Mouse (Mus musculus) hindbrain, embryonic 13.5 days (tissue): ENCODE measurements around the gene Klhl26. TPM values are rescaled to one million over a fixed set of nuclear protein-coding genes. Genes with fewer than 3 reads are reported as not detected.

Source experiments
- ATAC-seq: fragments of 200-750 bp; cut with Nextera tagmentation; 2 replicates; pipeline ENCODE4 v1.8.0; 2017; ENCODE audit warnings: moderate TSS enrichment; ENCODE audit not compliant: low FRiP score
- H3K27ac ChIP-seq: fragments of 300-500 bp; sonication (generic); 2 replicates; pipeline ENCODE4 v1.5.1; 2015; ENCODE audit warnings: inconsistent platforms, mild to moderate bottlenecking, moderate library complexity
- H3K27me3 ChIP-seq: fragments of 300-500 bp; sonication (generic); 2 replicates; pipeline ENCODE4 v1.6.1; 2015; ENCODE audit warnings: mild to moderate bottlenecking, inconsistent platforms
- H3K36me3 ChIP-seq: fragments of 300-500 bp; sonication (generic); 2 replicates; pipeline ENCODE4 v1.6.1; 2015; ENCODE audit warnings: mild to moderate bottlenecking, inconsistent platforms
- H3K4me1 ChIP-seq: fragments of 300-500 bp; sonication (generic); replicated peaks from 2 replicates; pipeline ENCODE4 v1.6.1; 2015; ENCODE audit warnings: inconsistent platforms
- H3K4me2 ChIP-seq: fragments of 300-500 bp; sonication (generic); 2 replicates; pipeline ENCODE4 v1.6.1; 2015; ENCODE audit warnings: inconsistent platforms, mild to moderate bottlenecking, moderate library complexity
- H3K4me3 ChIP-seq: fragments of 300-500 bp; sonication (generic); 2 replicates; pipeline ENCODE4 v1.5.1; 2015; ENCODE audit warnings: mild to moderate bottlenecking, inconsistent platforms
- H3K9ac ChIP-seq: fragments of 300-500 bp; sonication (generic); 2 replicates; pipeline ENCODE4 v1.6.1; 2015; ENCODE audit warnings: mild to moderate bottlenecking, inconsistent platforms
- H3K9me3 ChIP-seq: fragments of 300-500 bp; sonication (generic); 2 replicates; pipeline ENCODE4 v1.6.1; 2016; ENCODE audit warnings: inconsistent platforms
- WGBS: fragments of 180-500 bp; shearing (Covaris S2); methylation state at CpG from one replicate; pipeline ENCODE4 v1.1.7; 2015; 5-methylcytosine and 5-hydroxymethylcytosine counted together
- polyA plus RNA-seq: library from polyadenylated mRNA; unstranded; fragments of >200 nt; fragmentation: Nextera tagmentation; extraction: Ambion mirVana; gene quantifications from 2 replicates; pipeline ENCODE4 v1.2.1, GENCODE M21; 2015

Gene Klhl26
- polyA plus RNA-seq, 1 experiment from 2014 or later: 24.3 TPM

DNA sequence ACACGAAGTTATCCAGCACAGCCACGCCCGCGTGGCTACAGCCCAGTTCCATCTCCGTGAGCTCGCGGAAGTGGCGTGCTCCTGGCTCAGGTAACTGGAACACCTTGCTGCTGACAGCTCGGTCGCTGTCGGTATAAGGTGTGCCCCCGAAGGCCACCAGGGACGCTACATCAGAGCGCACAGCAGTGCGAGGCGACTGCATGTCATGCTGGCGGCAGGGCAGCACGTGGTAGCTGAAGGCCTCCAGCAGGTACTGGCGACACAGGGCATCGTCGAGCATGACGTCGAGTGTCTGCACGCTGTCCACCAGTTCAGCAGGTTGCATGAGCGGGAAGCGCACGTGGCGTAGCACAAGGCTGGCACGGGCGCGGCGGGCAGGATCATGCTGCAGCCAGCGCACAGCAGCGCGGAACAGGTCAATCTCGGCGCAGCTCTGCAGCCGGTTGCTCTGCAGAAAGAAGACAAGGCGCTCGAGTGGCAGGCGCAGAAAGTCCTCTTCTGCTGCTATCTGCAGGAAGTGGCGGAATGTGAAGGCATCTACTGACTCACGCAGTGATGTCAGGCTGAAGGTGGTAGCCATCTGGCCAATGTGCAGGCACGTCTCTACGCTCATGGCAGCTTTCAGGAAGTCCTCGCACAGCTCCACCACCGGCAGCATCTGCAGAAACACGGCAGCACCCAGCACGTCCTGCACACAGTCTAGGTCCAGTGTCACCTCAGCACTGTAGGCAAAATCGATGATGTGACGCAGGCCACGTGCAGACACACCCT, 24.4 kb downstream of the Klhl26 start:
- Histone ChIP-seq H3K27ac (no peak overlapping the region), H3K36me3 (peaks cover 35% of the 10 kb centered on the region), H3K4me1 (0 out of 2 replicates have a peak, but pooled peaks cover 6% of the 10 kb centered on the region), H3K9ac (no peak overlapping the region), H3K4me3 (no peak overlapping the region), H3K4me2 (no peak overlapping the region), H3K9me3 (no peaks in the 10 kb centered on the region), H3K27me3 (peaks cover 14% of the 10 kb centered on the region)
- 0 out of 2 replicates have a peak, but pooled peaks have one; percentile 9 for ATAC-seq
- 63% methylated on average over 52 of the region's 52 CpGs for WGBS

GRCm38 (mm10) chr8:70447639-70448420, 28.9 kb downstream of the Klhl26 start:
- Histone ChIP-seq H3K27me3 (peaks cover 17% of the 10 kb centered on the region), H3K9me3 (no peaks in the 10 kb centered on the region), H3K9ac (peak overlapping the region; percentile 51; the same call in 1 of the 2 replicates), H3K27ac (peak overlapping the region; percentile 52; the same call in 1 of the 2 replicates), H3K4me2 (no peak overlapping the region), H3K36me3 (peaks cover 35% of the 10 kb centered on the region), H3K4me1 (0 out of 2 replicates have a peak, but pooled peaks cover 6% of the 10 kb centered on the region), H3K4me3 (no peak overlapping the region)
- 73% methylated on average over 18 of the region's 19 CpGs for WGBS
- peak; percentile 38 for ATAC-seq

GRCm38 (mm10) chr8:70445988-70446387, 30.8 kb downstream of the Klhl26 start:
- Histone ChIP-seq H3K9ac (no peak overlapping the region), H3K36me3 (peaks cover 17% of the 10 kb centered on the region), H3K27ac (no peak overlapping the region), H3K9me3 (no peaks in the 10 kb centered on the region), H3K27me3 (0 out of 2 replicates have a peak, but pooled peaks cover 6% of the 10 kb centered on the region), H3K4me1 (0 out of 2 replicates have a peak, but pooled peaks cover 6% of the 10 kb centered on the region), H3K4me3 (no peak overlapping the region), H3K4me2 (no peak overlapping the region)
- ATAC-seq: no peak
- WGBS: 69% methylated on average over 1 of the region's 1 CpGs

- ATAC-seq: no peak
- no peak overlapping the region for H3K4me3 ChIP-seq
- no peaks in the 10 kb centered on the region for H3K36me3 ChIP-seq
- H3K27me3 ChIP-seq: 0 out of 2 replicates have a peak, but pooled peaks cover 6% of the 10 kb centered on the region
- H3K4me1 ChIP-seq: peaks cover 21% of the 10 kb centered on the region
- H3K27ac ChIP-seq: no peak overlapping the region
- no peak overlapping the region for H3K9ac ChIP-seq
- H3K9me3 ChIP-seq: no peaks in the 10 kb centered on the region
- no peak overlapping the region for H3K4me2 ChIP-seq
- WGBS: 86% methylated on average over 4 of the region's 4 CpGs
Measured at GRCm38 (mm10) chr8:70443326-70443725, 33.4 kb downstream of the Klhl26 start.

DNA sequence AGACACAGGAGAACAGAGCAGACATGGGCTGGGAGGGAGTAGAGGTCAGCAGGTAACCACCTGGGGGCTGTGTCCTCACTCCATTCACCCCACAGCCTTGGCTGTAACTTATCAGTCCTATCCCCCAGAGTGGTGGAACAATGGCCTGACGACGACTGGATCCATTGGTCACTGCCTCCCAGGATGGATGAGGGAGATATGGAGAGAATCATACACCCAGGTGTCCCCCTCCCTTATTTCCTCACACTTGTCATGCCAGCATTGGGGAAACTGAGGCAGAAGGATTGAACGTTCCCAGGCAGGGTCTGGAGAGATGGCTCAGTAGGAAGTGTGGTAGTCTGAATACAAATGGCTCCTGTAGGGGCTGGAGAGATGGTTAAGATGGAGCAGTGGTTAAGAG, 35.2 kb downstream of the Klhl26 start:
- no peak overlapping the region for H3K4me3 ChIP-seq
- no peak overlapping the region for H3K4me2 ChIP-seq
- no peak overlapping the region for H3K9ac ChIP-seq
- H3K27ac ChIP-seq: no peak overlapping the region
- ATAC-seq: no peak
- H3K36me3 ChIP-seq: no peaks in the 10 kb centered on the region
- no peaks in the 10 kb centered on the region for H3K9me3 ChIP-seq
- 71% methylated on average over 3 of the region's 3 CpGs for WGBS
- peaks cover 33% of the 10 kb centered on the region for H3K4me1 ChIP-seq
- H3K27me3 ChIP-seq: 0 out of 2 replicates have a peak, but pooled peaks cover under 1% of the 10 kb centered on the region

- H3K4me1 ChIP-seq: peaks cover 36% of the 10 kb centered on the region
- peak overlapping the region; percentile 67 for H3K4me3 ChIP-seq
- peak overlapping the region; percentile 91 for H3K4me2 ChIP-seq
- no peaks in the 10 kb centered on the region for H3K36me3 ChIP-seq
- no peaks in the 10 kb centered on the region for H3K9me3 ChIP-seq
- peak overlapping the region; percentile 90; the same call in 1 of the 2 replicates for H3K27ac ChIP-seq
- no peak; the same call in 1 of the 2 replicates for ATAC-seq
- no peaks in the 10 kb centered on the region for H3K27me3 ChIP-seq
- 42% methylated on average over 3 of the region's 3 CpGs for WGBS
- peak overlapping the region; percentile 75 for H3K9ac ChIP-seq
Measured at GRCm38 (mm10) chr8:70440246-70440645, 36.5 kb downstream of the Klhl26 start.

GRCm38 (mm10) chr8:70439848-70440179, 37.0 kb downstream of the Klhl26 start:
- Histone ChIP-seq H3K9me3 (no peaks in the 10 kb centered on the region), H3K4me2 (peak overlapping the region; percentile 91), H3K4me1 (peaks cover 40% of the 10 kb centered on the region), H3K36me3 (no peaks in the 10 kb centered on the region), H3K27me3 (no peaks in the 10 kb centered on the region), H3K4me3 (peak overlapping the region; percentile 67), H3K9ac (peak overlapping the region; percentile 75), H3K27ac (peak overlapping the region; percentile 90)
- no peak; the same call in 1 of the 2 replicates for ATAC-seq
- WGBS: 10% methylated on average over 7 of the region's 7 CpGs

DNA sequence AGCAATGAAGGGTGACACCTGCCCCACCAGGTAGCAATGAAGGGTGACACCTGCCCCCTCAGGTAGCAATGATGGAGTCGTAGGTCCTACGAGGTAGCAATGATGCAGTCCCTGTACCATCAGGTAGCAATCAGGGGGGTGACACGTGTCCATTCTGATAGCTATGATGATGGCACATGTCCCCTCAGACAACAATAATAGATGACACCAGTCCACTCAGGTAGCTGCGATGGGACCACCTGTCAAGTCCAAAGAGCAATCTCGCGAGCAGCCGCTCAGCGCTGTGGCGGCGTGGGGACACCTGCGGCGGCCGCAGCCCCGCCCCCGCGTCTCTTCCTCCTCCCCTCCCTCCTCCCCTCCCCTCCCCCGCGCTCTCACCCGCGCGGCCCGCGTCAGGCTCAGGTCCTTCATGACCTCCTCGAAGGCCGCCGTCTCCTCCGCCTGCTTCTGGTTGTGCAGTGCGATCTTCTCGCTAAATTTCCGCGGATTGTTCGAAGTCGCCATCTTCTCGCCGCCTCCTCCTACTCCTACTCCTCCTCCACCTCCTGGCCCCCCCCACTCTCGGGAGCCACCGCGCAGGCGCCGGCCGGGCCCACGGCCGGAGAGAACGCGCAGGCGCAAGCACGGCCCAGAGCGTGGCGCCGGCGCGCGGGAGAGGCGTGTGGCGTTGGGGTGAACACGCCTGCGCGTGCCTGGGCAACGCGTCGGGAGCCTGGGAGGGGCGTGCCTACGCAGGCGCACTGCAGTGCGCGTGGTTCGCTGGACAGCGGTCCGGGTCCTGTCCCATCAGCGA, 37.5 kb downstream of the Klhl26 start, which contains the start of gene Crtc1:
Crtc1 (minus strand) TSS at position 525 of the 793 bp plus-strand sequence.
- WGBS: under 1% methylated on average over 70 of the region's 70 CpGs
- Histone ChIP-seq H3K27ac (peak within 1 kb of the TSS; percentile 90), H3K36me3 (no peaks in the 10 kb centered on the region), H3K4me1 (peaks cover 41% of the 10 kb centered on the region), H3K4me3 (peak within 1 kb of the TSS; percentile 67), H3K9me3 (no peaks in the 10 kb centered on the region), H3K9ac (peak within 1 kb of the TSS; percentile 81), H3K4me2 (peak within 1 kb of the TSS; percentile 91), H3K27me3 (no peaks in the 10 kb centered on the region)
- ATAC-seq: peak; percentile 98

DNA sequence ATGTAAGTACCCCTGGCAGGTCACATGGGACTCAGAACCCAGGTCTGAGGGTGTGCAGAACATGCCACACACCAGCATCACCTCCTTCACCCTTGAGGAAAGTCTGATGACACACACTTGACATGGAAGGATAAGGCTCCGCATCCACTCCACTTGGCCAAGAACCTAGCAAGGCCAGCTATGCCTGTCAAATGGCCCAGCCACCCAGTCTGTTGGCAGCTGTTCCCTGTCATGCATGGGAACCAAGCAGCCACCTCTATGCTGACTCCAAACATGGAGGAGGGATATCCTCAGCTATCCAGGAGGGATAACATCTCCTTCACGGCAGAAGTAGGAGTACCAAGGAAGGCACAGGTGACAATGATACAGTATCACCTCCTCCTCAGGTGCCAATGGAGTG, 38.3 kb downstream of the Klhl26 start:
- peak overlapping the region; percentile 91 for H3K4me2 ChIP-seq
- H3K4me3 ChIP-seq: peak overlapping the region; percentile 67
- H3K4me1 ChIP-seq: peaks cover 41% of the 10 kb centered on the region
- no peaks in the 10 kb centered on the region for H3K27me3 ChIP-seq
- 0 out of 2 replicates have a peak, but pooled peaks have one; percentile 0 for ATAC-seq
- H3K9ac ChIP-seq: peak overlapping the region; percentile 81
- no peaks in the 10 kb centered on the region for H3K9me3 ChIP-seq
- H3K27ac ChIP-seq: no peak overlapping the region
- no peaks in the 10 kb centered on the region for H3K36me3 ChIP-seq
- 89% methylated on average over 2 of the region's 2 CpGs for WGBS

- no peaks in the 10 kb centered on the region for H3K36me3 ChIP-seq
- 0 out of 2 replicates have a peak overlapping the region, but pooled peaks have one; percentile 43 for H3K9ac ChIP-seq
- H3K4me2 ChIP-seq: no peak overlapping the region
- H3K27me3 ChIP-seq: no peaks in the 10 kb centered on the region
- peaks cover 38% of the 10 kb centered on the region for H3K4me1 ChIP-seq
- H3K9me3 ChIP-seq: no peaks in the 10 kb centered on the region
- WGBS: 90% methylated on average over 5 of the region's 5 CpGs
- ATAC-seq: no peak
- H3K4me3 ChIP-seq: no peak overlapping the region
- H3K27ac ChIP-seq: no peak overlapping the region
Measured at GRCm38 (mm10) chr8:70435156-70435555, 41.6 kb downstream of the Klhl26 start.

DNA sequence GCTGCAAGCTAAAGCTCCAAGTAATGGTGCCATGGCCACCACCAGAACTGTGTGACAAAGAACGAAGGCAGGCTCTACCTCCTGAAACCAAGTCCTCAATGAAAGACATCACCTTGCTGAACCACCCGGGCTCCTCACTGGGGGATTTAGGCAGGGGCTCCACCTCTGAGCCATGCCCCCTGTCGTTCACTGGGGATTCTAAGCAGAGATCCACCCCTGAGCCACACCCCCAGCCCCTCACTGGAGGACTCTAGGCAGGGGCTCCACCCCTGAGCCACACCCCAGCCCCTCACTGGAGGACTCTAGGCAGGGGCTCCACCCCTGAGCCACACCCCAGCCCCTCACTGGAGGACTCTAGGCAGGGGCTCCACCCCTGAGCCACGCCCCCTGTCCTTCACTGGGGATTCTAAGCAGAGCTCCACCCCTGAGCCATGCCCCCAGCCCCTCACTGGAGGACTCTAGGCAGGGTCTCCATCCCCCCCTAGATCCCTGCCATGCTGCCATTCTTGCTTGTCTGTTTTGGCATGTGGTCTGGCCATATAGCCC, 43.7 kb downstream of the Klhl26 start:
- no peak overlapping the region for H3K27ac ChIP-seq
- H3K36me3 ChIP-seq: no peaks in the 10 kb centered on the region
- H3K27me3 ChIP-seq: no peaks in the 10 kb centered on the region
- WGBS: 48% methylated on average over 4 of the region's 4 CpGs
- ATAC-seq: no peak
- H3K9ac ChIP-seq: no peak overlapping the region
- H3K9me3 ChIP-seq: no peaks in the 10 kb centered on the region
- no peak overlapping the region for H3K4me3 ChIP-seq
- no peak overlapping the region for H3K4me2 ChIP-seq
- peaks cover 27% of the 10 kb centered on the region for H3K4me1 ChIP-seq
